Mouse (Mus musculus): ENCODE data around the gene Adgrf3. TPM values are rescaled to one million over a fixed set of nuclear protein-coding genes. Genes with fewer than 3 reads are reported as not detected.
"Not testable (repeated sequence)": the region's sequence is repeated elsewhere in the genome, so short reads cannot be mapped to it uniquely, and the experiment has no call there.

Adgrf3 gene
- total RNA-seq (2014; fragmentation: Nextera tagmentation), result not detected in 2 replicates
- 0.34 TPM in 1 of 2 replicates, not detected in the other for total RNA-seq (2017)

GRCm38 (mm10) chr5:30205493-30205892 is at the start of gene Adgrf3:
TSS of gene Adgrf3 (minus strand) at chr5:30205722.
- ATAC-seq (replicated peaks; ENCODE audit: low FRiP score, low TSS enrichment, poor library complexity, severe bottlenecking), result no peak

GRCm38 (mm10) chr5:30247666-30248065 is 42.1 kb upstream of the Adgrf3 start:
- ATAC-seq (replicated peaks; ENCODE audit: low FRiP score, low TSS enrichment, poor library complexity, severe bottlenecking), result 0 out of 2 replicates have a peak, but pooled peaks have one; percentile 45

- ATAC-seq (replicated peaks; ENCODE audit: low FRiP score, low TSS enrichment, poor library complexity, severe bottlenecking), result no peak
Observed at GRCm38 (mm10) chr5:30245861-30246416, 40.4 kb upstream of the Adgrf3 start.

GRCm38 (mm10) chr5:30243741-30244140 is 38.2 kb upstream of the Adgrf3 start:
- peak; percentile 86 for ATAC-seq (replicated peaks; ENCODE audit: low FRiP score, low TSS enrichment, poor library complexity, severe bottlenecking)

- no peak for ATAC-seq (replicated peaks; ENCODE audit: low FRiP score, low TSS enrichment, poor library complexity, severe bottlenecking)
Observed at GRCm38 (mm10) chr5:30242410-30242809, 36.9 kb upstream of the Adgrf3 start.

GRCm38 (mm10) chr5:30240552-30240951 is 35.0 kb upstream of the Adgrf3 start:
- ATAC-seq (replicated peaks; ENCODE audit: low FRiP score, low TSS enrichment, poor library complexity, severe bottlenecking), result peak; percentile 43; the same call in 1 of the 2 replicates

GRCm38 (mm10) chr5:30238533-30238932 is 33.0 kb upstream of the Adgrf3 start:
- ATAC-seq (replicated peaks; ENCODE audit: low FRiP score, low TSS enrichment, poor library complexity, severe bottlenecking), result no peak

- ATAC-seq (replicated peaks; ENCODE audit: low FRiP score, low TSS enrichment, poor library complexity, severe bottlenecking), result no peak
Observed at GRCm38 (mm10) chr5:30235641-30236126, 30.2 kb upstream of the Adgrf3 start.

- ATAC-seq (replicated peaks; ENCODE audit: low FRiP score, low TSS enrichment, poor library complexity, severe bottlenecking), result no peak; the same call in 1 of the 2 replicates
Observed at GRCm38 (mm10) chr5:30233979-30234378, 28.5 kb upstream of the Adgrf3 start.

- ATAC-seq (replicated peaks; ENCODE audit: low FRiP score, low TSS enrichment, poor library complexity, severe bottlenecking), result no peak
Observed at GRCm38 (mm10) chr5:30233042-30233441, 27.5 kb upstream of the Adgrf3 start.

- ATAC-seq (replicated peaks; ENCODE audit: low FRiP score, low TSS enrichment, poor library complexity, severe bottlenecking), result peak; percentile 98
Observed at GRCm38 (mm10) chr5:30232271-30232971, 26.9 kb upstream of the Adgrf3 start, which contains the start of gene Selenoi. TSS of gene Selenoi (plus strand) at chr5:30232581.

GRCm38 (mm10) chr5:30231891-30232270 is 26.4 kb upstream of the Adgrf3 start:
- no peak for ATAC-seq (replicated peaks; ENCODE audit: low FRiP score, low TSS enrichment, poor library complexity, severe bottlenecking)

GRCm38 (mm10) chr5:30230901-30231300 is 25.4 kb upstream of the Adgrf3 start:
- no peak for ATAC-seq (replicated peaks; ENCODE audit: low FRiP score, low TSS enrichment, poor library complexity, severe bottlenecking)

GRCm38 (mm10) chr5:30222681-30223080 is 17.2 kb upstream of the Adgrf3 start:
- no peak for ATAC-seq (replicated peaks; ENCODE audit: low FRiP score, low TSS enrichment, poor library complexity, severe bottlenecking)

- no peak for ATAC-seq (replicated peaks; ENCODE audit: low FRiP score, low TSS enrichment, poor library complexity, severe bottlenecking)
Observed at GRCm38 (mm10) chr5:30220666-30221065, 15.1 kb upstream of the Adgrf3 start.

GRCm38 (mm10) chr5:30219715-30220114 is 14.2 kb upstream of the Adgrf3 start:
- ATAC-seq (replicated peaks; ENCODE audit: low FRiP score, low TSS enrichment, poor library complexity, severe bottlenecking), result no peak

GRCm38 (mm10) chr5:30215970-30216369 is 10.4 kb upstream of the Adgrf3 start:
- ATAC-seq (replicated peaks; ENCODE audit: low FRiP score, low TSS enrichment, poor library complexity, severe bottlenecking), result no peak

- 0 out of 2 replicates have a peak, but pooled peaks have one; percentile 50 for ATAC-seq (replicated peaks; ENCODE audit: low FRiP score, low TSS enrichment, poor library complexity, severe bottlenecking)
Observed at GRCm38 (mm10) chr5:30214889-30215288, 9.4 kb upstream of the Adgrf3 start.

- ATAC-seq (replicated peaks; ENCODE audit: low FRiP score, low TSS enrichment, poor library complexity, severe bottlenecking), result not testable (repeated sequence)
Observed at GRCm38 (mm10) chr5:30210758-30211157, 5.2 kb upstream of the Adgrf3 start.

GRCm38 (mm10) chr5:30207276-30207675 is 1.8 kb upstream of the Adgrf3 start:
- ATAC-seq (replicated peaks; ENCODE audit: low FRiP score, low TSS enrichment, poor library complexity, severe bottlenecking), result peak; percentile 72

GRCm38 (mm10) chr5:30205034-30205433 is 488 bp downstream of the Adgrf3 start:
- ATAC-seq (replicated peaks; ENCODE audit: low FRiP score, low TSS enrichment, poor library complexity, severe bottlenecking), result no peak

Data from megakaryocyte-erythroid progenitor cell, adult 5-6 weeks (primary cell).